Mouse (Mus musculus) MEL (cell line): ENCODE measurements around the gene Ccdc34.

Experiments used
- CHD1 ChIP-seq: IDR thresholded peaks from 2 replicates; pipeline ENCODE4 v1.6.1; 2012; ENCODE audit warnings: low read depth, mild to moderate bottlenecking, inconsistent platforms, low read length, improper control_type of control experiment
- CTCF ChIP-seq, 3 experiments: IDR thresholded peaks in 2 of 3; conservative IDR thresholded peaks in 1 of 3; 2 replicates each; pipeline ENCODE4 v1.5.1; 2011 to 2012; ENCODE audit warnings: low read length in 3 of 3, low read depth in 2 of 3, mild to moderate bottlenecking in 2 of 3, improper control_type of control experiment in 1 of 3, inconsistent platforms in 1 of 3, mixed read lengths in 1 of 3, moderate library complexity in 1 of 3; ENCODE audit not compliant: control insufficient read depth in 1 of 3, insufficient read depth in 1 of 3, poor library complexity in 1 of 3, severe bottlenecking in 1 of 3
- ELF1 ChIP-seq: IDR thresholded peaks from 2 replicates; pipeline ENCODE4 v1.6.1; 2014; ENCODE audit warnings: low read depth, mild to moderate bottlenecking, inconsistent platforms, low read length, improper control_type of control experiment, moderate library complexity
- EP300 ChIP-seq, 2 experiments: IDR thresholded peaks; 2 replicates each; pipeline ENCODE4 v1.6.1; 2011; ENCODE audit warnings: improper control_type of control experiment in 2 of 2, low read length in 2 of 2, low read depth in 1 of 2, mild to moderate bottlenecking in 1 of 2
- KAT2A ChIP-seq: conservative IDR thresholded peaks from 2 replicates; pipeline ENCODE4 v1.6.1; 2012; ENCODE audit warnings: low read depth, low read length, improper control_type of control experiment, inconsistent platforms
- MAX ChIP-seq: IDR thresholded peaks from 2 replicates; pipeline ENCODE4 v1.6.1; 2011; ENCODE audit warnings: low read length, improper control_type of control experiment
- NELFE ChIP-seq: IDR thresholded peaks from 2 replicates; pipeline ENCODE4 v1.6.1; 2011; ENCODE audit warnings: low read depth, low read length, improper control_type of control experiment
- POLR2A ChIP-seq, 2 experiments: IDR thresholded peaks; 2 replicates each; pipeline ENCODE4 v1.6.1; 2011 to 2012; ENCODE audit warnings: low read length in 2 of 2, mild to moderate bottlenecking in 2 of 2, control low read depth in 1 of 2, improper control_type of control experiment in 1 of 2, low read depth in 1 of 2, moderate library complexity in 1 of 2; ENCODE audit not compliant: control insufficient read depth in 1 of 2, insufficient read depth in 1 of 2, poor library complexity in 1 of 2
- POLR2AphosphoS2 ChIP-seq: IDR thresholded peaks from 2 replicates; pipeline ENCODE4 v1.6.1; 2011; ENCODE audit warnings: low read length, improper control_type of control experiment
- SIN3A ChIP-seq: IDR thresholded peaks from 2 replicates; pipeline ENCODE4 v1.6.1; 2012; ENCODE audit warnings: low read length, improper control_type of control experiment, inconsistent platforms
- TCF12 ChIP-seq: IDR thresholded peaks from 2 replicates; pipeline ENCODE4 v1.6.1; 2014; ENCODE audit warnings: low read depth, mild to moderate bottlenecking, inconsistent platforms, low read length, improper control_type of control experiment, moderate library complexity
- USF1 ChIP-seq: IDR thresholded peaks from 2 replicates; pipeline ENCODE4 v1.6.1; 2014; ENCODE audit warnings: low read depth, mild to moderate bottlenecking, inconsistent platforms, low read length, improper control_type of control experiment, moderate library complexity
- ZMIZ1 ChIP-seq: IDR thresholded peaks from 2 replicates; pipeline ENCODE4 v1.6.1; 2012; ENCODE audit warnings: low read depth, mild to moderate bottlenecking, inconsistent platforms, low read length, improper control_type of control experiment, moderate library complexity

DNA sequence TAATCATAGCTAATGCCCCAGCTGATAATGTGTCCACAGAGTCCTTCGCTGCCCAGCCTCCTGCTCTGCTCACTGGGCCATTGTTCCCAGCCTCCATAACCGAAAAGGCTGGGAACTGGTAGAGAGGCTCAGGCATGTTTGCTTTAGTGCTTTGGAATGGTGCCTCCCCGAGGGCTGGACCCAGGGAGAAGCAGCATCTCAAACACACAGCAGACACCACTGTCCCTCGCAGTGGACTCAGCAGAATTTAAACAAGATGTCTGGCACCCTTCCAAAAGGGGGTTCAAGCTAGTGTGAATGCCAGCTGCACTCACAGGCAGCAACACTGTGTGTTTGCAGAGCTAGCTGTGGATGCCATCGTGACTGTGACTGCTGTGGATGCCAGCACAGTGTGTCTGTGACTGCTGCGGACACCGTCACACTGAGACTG, 156.2 kb downstream of the Ccdc34 start:
- TF ChIP-seq CTCF (IDR thresholded peaks at IDR 0.05 in 2 of 3, conservative IDR thresholded peaks at IDR 0.05 in 1 of 3; ENCODE audit: control insufficient read depth in 1 of 3, insufficient read depth in 1 of 3, low read depth in 2 of 3, low read length in 3 of 3, poor library complexity in 1 of 3, severe bottlenecking in 1 of 3) (no peak), EP300 (IDR thresholded peaks at IDR 0.05; ENCODE audit: low read depth in 1 of 2, low read length in 2 of 2) (no peak), USF1 (no peak), POLR2A (IDR thresholded peaks at IDR 0.05; ENCODE audit: control insufficient read depth in 1 of 2, insufficient read depth in 1 of 2, low read depth in 1 of 2, low read length in 2 of 2, poor library complexity in 1 of 2) (no peak), MAX (no peak), NELFE (no peak), ZMIZ1 (no peak), CHD1 (no peak), POLR2AphosphoS2 (no peak), SIN3A (no peak), KAT2A (no peak), ELF1 (no peak), TCF12 (no peak)
